Mouse (Mus musculus) spleen, postnatal 36 days (tissue): ENCODE measurements around the gene Ddx39b.

Experiments used
- DNase-seq, 2 experiments: peaks; one replicate each; pipeline ENCODE4 v3.0.0; 2022; ENCODE audit warnings: low spot score in 2 of 2, mixed read lengths in 1 of 2

The Ddx39b gene

GRCm38 (mm10) chr17:35241305-35242014, at the start of gene Ddx39b:
Ddx39b (plus strand) TSS chr17:35241746.
- peak; percentile 96 for DNase-seq

- no peak for DNase-seq
Measured at GRCm38 (mm10) chr17:35192924-35193323, 48.6 kb upstream of the Ddx39b start.

GRCm38 (mm10) chr17:35193881-35194843, 47.4 kb upstream of the Ddx39b start, which contains the start of gene Ltb:
Ltb (plus strand) TSS chr17:35194439.
- peak; percentile 93 to 94 for DNase-seq

GRCm38 (mm10) chr17:35194844-35195630, 46.5 kb upstream of the Ddx39b start:
- DNase-seq: peak in 1 of 2 experiments; percentile 62

- DNase-seq: peak; percentile 88
Measured at GRCm38 (mm10) chr17:35195631-35196320, 45.8 kb upstream of the Ddx39b start.

GRCm38 (mm10) chr17:35196321-35196641, 45.3 kb upstream of the Ddx39b start:
- DNase-seq: no peak

- no peak for DNase-seq
Measured at GRCm38 (mm10) chr17:35197126-35197525, 44.4 kb upstream of the Ddx39b start.

GRCm38 (mm10) chr17:35198029-35198428, 43.5 kb upstream of the Ddx39b start:
- DNase-seq: no peak

GRCm38 (mm10) chr17:35198946-35199345, 42.6 kb upstream of the Ddx39b start:
- no peak for DNase-seq

GRCm38 (mm10) chr17:35200398-35200797, 41.1 kb upstream of the Ddx39b start:
- peak; percentile 77 to 82 for DNase-seq

GRCm38 (mm10) chr17:35201128-35201527, 40.4 kb upstream of the Ddx39b start:
- DNase-seq: peak; percentile 56 to 64

GRCm38 (mm10) chr17:35201787-35202186, 39.8 kb upstream of the Ddx39b start, which contains the start of gene Tnf:
Tnf (minus strand) TSS chr17:35202007.
- peak; percentile 78 to 81 for DNase-seq

GRCm38 (mm10) chr17:35202442-35202841, 39.1 kb upstream of the Ddx39b start:
- DNase-seq: no peak

GRCm38 (mm10) chr17:35204494-35205379, 36.8 kb upstream of the Ddx39b start, which contains the start of gene Lta:
Lta (minus strand) TSS chr17:35205351.
- peak; percentile 85 to 87 for DNase-seq

GRCm38 (mm10) chr17:35205380-35205769, 36.2 kb upstream of the Ddx39b start:
- DNase-seq: peak; percentile 58 to 67

- DNase-seq: peak; percentile 86 to 89
Measured at GRCm38 (mm10) chr17:35209785-35210535, 31.6 kb upstream of the Ddx39b start.

- no peak for DNase-seq
Measured at GRCm38 (mm10) chr17:35210593-35210992, 31.0 kb upstream of the Ddx39b start.

GRCm38 (mm10) chr17:35213071-35213470, 28.5 kb upstream of the Ddx39b start:
- no peak for DNase-seq

GRCm38 (mm10) chr17:35218516-35219193, 22.9 kb upstream of the Ddx39b start:
- peak; percentile 90 for DNase-seq
